Mouse (Mus musculus): ENCODE measurements at regions not wholly inside any gene's neighbourhood (a gene's known extent, or its start where the extent isn't known, plus 50 kb on each side); places are given as distances from the start of the nearest gene placed in this dataset.

- intact Hi-C loops (cut with DNase I): no loop called here
- peak; percentile 3 for DNase-seq
Measured at GRCm38 (mm10) chr11:52685436-52685835, 79.0 kb upstream of the Fstl4 start.

- DNase-seq: no peak
- intact Hi-C loops (cut with DNase I): no loop called here
Measured at GRCm38 (mm10) chr11:52692701-52693100, 71.7 kb upstream of the Fstl4 start.

GRCm38 (mm10) chr11:52701682-52702081 lies 62.8 kb upstream of the Fstl4 start:
- DNase-seq: no peak
- intact Hi-C loops (cut with DNase I): no loop called here

GRCm38 (mm10) chr11:52703391-52703790 lies 61.0 kb upstream of the Fstl4 start:
- intact Hi-C loops (cut with DNase I): no loop called here
- no peak for DNase-seq
